Mouse (Mus musculus) gastrocnemius, adult 2 months (tissue): ENCODE data around the gene Gm49395. TPM values are rescaled to one million over a fixed set of nuclear protein-coding genes. Genes with fewer than 3 reads are reported as not detected.

Experiments
- DNase-seq: peaks from one replicate; pipeline ENCODE4 v3.0.0; 2022
- H3K27ac ChIP-seq: fragments of 200-600 bp; 2 replicates; pipeline ENCODE4 v1.8.1; 2022; ENCODE audit warnings: mild to moderate bottlenecking
- H3K4me3 ChIP-seq: fragments of 200-600 bp; 2 replicates; pipeline ENCODE4 v1.8.1; 2022; ENCODE audit warnings: mild to moderate bottlenecking, moderate library complexity
- CTCF ChIP-seq: fragments of 200-600 bp; IDR thresholded peaks from 2 replicates; pipeline ENCODE4 v1.8.1; 2022; ENCODE audit warnings: antibody characterized with exemption, mild to moderate bottlenecking, moderate library complexity
- intact Hi-C: fragments of 180-260 bp; cut with DNase I; formaldehyde crosslinking; loops from one replicate; pipeline ENCODE4 v1.15.1; 2025
- total RNA-seq, 2 experiments: library from RNA; stranded (reverse); gene quantifications; 2 replicates each; pipeline ENCODE4 v1.2.3; 2021

Gm49395 gene
- total RNA-seq, 2 experiments from 2014 or later = 2.6 to 3.3 TPM

DNA sequence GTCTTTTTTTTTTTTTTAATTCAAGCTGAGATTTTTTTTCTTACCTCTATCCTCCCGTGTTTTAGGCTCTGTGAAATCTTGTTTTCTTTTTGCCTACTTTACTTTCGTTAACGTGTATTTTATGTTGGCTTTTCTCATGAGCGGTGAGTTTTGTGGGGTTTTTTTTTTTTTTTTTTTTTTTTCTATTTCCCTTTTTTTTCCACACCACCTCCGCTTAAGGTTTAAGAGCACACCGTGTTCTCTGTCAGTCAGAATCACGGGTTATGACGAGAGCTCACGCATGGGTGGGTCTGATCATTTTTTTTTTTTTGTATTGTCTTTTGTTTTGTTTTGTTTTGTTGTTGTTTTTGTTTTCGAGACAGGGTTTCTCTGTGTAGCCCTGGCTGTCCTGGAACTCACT is 103.6 kb downstream of the Gm49395 start:
- no peak for TF ChIP-seq CTCF
- H3K4me3 ChIP-seq = no peak overlapping the region
- no peak for DNase-seq
- intact Hi-C loops = no loop called here
- H3K27ac ChIP-seq = no peak overlapping the region

DNA sequence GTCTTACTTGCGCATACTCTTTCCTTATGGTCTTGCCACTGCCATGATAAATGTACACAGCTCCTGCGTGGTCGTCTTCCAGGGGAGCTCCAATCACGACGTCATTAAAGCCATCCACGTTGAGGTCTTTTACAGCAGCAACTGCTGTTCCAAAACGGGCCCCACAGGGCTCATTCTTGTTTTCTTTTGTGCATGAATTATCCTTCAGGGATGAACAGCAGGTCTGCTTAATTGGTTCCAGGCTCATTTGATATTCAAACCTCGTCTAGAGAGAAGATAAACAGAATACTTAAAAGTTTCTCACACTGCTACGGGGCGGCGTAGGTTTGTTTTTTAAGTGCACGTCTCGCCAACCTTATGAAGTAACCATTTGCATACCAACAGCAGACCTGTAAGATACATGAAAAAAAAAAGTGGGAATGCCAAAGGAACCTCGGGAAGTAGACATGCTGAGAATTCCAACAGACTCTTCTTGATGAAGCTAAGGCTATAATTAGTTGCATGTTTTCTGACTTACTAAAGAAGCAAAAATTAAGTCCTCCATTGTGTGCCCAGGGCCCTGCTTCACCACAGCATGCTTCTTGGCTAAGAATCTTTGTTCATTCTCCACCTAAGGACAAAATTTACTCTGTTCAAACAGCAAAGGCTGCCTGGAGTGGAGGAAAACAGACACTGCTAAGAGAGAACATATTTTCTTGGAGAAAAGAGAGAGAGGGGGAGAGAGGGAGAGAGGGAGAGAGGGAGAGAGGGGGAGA is 109.3 kb downstream of the Gm49395 start:
- intact Hi-C loops = loop anchor here (5.0 kb wide), 1 partner anchor 100 kb away; the partner anchor contains the start of gene Pelo
- Histone ChIP-seq H3K4me3 (no peak overlapping the region), H3K27ac (no peak overlapping the region)
- no peak for TF ChIP-seq CTCF
- DNase-seq = no peak

DNA sequence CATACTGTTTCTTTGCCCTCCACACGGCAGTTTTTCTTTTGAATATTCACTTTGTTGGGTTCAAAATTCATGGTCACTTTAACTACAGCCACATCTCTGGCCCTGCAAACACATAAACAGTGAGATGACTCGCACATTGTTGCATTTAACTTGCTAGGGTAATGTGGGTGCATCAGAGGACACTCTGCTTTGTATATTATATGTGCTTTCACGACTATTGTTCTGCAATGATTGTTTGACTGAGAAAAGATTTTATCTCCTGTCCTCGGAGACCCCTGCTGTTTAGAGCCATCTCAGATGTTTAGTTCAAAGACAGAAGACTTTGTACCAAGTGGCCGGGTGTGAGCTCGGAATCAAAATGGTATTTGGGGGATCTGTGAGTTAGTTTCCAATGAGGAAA is 114.1 kb downstream of the Gm49395 start:
- Histone ChIP-seq H3K27ac (peak overlapping the region; percentile 2; the same call in 1 of the 2 replicates), H3K4me3 (no peak overlapping the region)
- no peak for DNase-seq
- intact Hi-C loops = loop anchor here (5.0 to 10.0 kb wide), 2 partner anchors 230 to 1727 kb away; no protein-coding TSS in a partner anchor
- TF ChIP-seq CTCF = no peak

DNA sequence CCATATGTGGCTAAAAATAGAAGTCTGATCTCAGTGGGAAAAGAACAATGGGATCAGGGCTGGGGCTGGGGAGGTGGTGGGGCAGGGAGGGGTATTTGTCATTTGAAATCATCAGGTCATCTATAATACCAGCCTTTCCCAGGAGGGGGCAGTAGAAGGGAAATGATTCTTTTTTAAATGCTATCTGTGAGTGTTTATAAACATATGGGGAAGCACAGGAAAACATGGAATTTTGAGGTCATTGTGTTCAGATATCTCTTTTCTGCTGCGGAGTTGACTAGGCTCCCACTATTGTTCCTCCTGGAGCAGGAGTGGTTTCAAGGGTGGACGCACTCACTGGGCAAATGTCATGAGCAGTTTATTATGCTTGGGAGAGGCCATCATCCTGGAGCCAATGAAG is 114.6 kb downstream of the Gm49395 start:
- intact Hi-C loops = loop anchor here (5.0 to 10.0 kb wide), 2 partner anchors 230 to 1728 kb away; no protein-coding TSS in a partner anchor
- DNase-seq = no peak
- peak; percentile 62 for TF ChIP-seq CTCF
- H3K27ac ChIP-seq = peak overlapping the region; percentile 2; the same call in 1 of the 2 replicates
- no peak overlapping the region for H3K4me3 ChIP-seq

Other genes starting within 250 kb of the Gm49395 start
- 1 to 10 TPM in 1 of 2 experiments, under 1 TPM in 1; 0.43 to 2.3 TPM for gene Itga2, start 169.8 kb downstream of the Gm49395 start, total RNA-seq
- 10 to 100 TPM; 10.5 to 10.7 TPM for gene Pelo, start 11.7 kb downstream of the Gm49395 start, total RNA-seq
- 10 to 100 TPM in 1 of 2 experiments, 1 to 10 TPM in 1; 7.8 to 12.9 TPM for gene Itga1, start within 50 bp of the Gm49395 start, total RNA-seq